Mouse (Mus musculus) CD4-positive, CD25-positive, alpha-beta regulatory T cell (primary cell): Measurements from ENCODE around the gene Hist1h3e. TPM values are rescaled to one million over a fixed set of nuclear protein-coding genes. Genes with fewer than 3 reads are reported as not detected.

ENCODE experiments used
- polyA plus RNA-seq: library from polyadenylated mRNA; unstranded; fragments of 100-300 nt; shearing (Covaris generic); gene quantifications from one replicate; pipeline ENCODE4 v1.2.1, GENCODE M21; 2017

Gene Hist1h3e
- 2.0 TPM for polyA plus RNA-seq

GRCm38 (mm10) chr13:23561883-23562659 is at the start of gene Hist1h3e:
TSS of gene Hist1h3e (minus strand) at chr13:23562369.

GRCm38 (mm10) chr13:23581408-23582218 is 19.4 kb upstream of the Hist1h3e start, which contains the start of gene Hist1h4d:
TSS of gene Hist1h4d (plus strand) at chr13:23581598.

GRCm38 (mm10) chr13:23575271-23575851 is 13.2 kb upstream of the Hist1h3e start, which contains the start of gene Hist1h3d:
TSS of gene Hist1h3d (plus strand) at chr13:23575763.

GRCm38 (mm10) chr13:23573898-23574524 is 11.8 kb upstream of the Hist1h3e start, which contains the start of the genes Hist1h2bf and Hist1h2ad:
TSS of gene Hist1h2bf (minus strand) at chr13:23574196.
TSS of gene Hist1h2ad (plus strand) at chr13:23574381.

GRCm38 (mm10) chr13:23571022-23571503 is 8.9 kb upstream of the Hist1h3e start, which contains the start of the genes Hist1h2ae and Hist1h2bg:
TSS of gene Hist1h2ae (minus strand) at chr13:23571220.
TSS of gene Hist1h2bg (plus strand) at chr13:23571396.

GRCm38 (mm10) chr13:23552962-23553361 is 9.2 kb downstream of the Hist1h3e start, which contains the start of gene Hist1h1d:
TSS of gene Hist1h1d (plus strand) at chr13:23553262.

GRCm38 (mm10) chr13:23551146-23551834 is 10.9 kb downstream of the Hist1h3e start, which contains the start of gene Hist1h4f:
TSS of gene Hist1h4f (minus strand) at chr13:23551648.

GRCm38 (mm10) chr13:23543965-23544786 is 18.0 kb downstream of the Hist1h3e start, which contains the start of gene Hist1h3f:
TSS of gene Hist1h3f (plus strand) at chr13:23544052.

GRCm38 (mm10) chr13:23542999-23543607 is 19.1 kb downstream of the Hist1h3e start, which contains the start of gene Hist1h2bh:
TSS of gene Hist1h2bh (minus strand) at chr13:23543392.

GRCm38 (mm10) chr13:23535137-23536075 is 26.8 kb downstream of the Hist1h3e start, which contains the start of gene Hist1h3g:
TSS of gene Hist1h3g (plus strand) at chr13:23535422.

GRCm38 (mm10) chr13:23533560-23534367 is 28.4 kb downstream of the Hist1h3e start, which contains the start of gene Hist1h2af:
TSS of gene Hist1h2af (plus strand) at chr13:23533906.

GRCm38 (mm10) chr13:23530901-23531875 is 31.0 kb downstream of the Hist1h3e start, which contains the start of gene Hist1h4h:
TSS of gene Hist1h4h (plus strand) at chr13:23531050.

